Mouse (Mus musculus) limb, embryonic 11.5 days (tissue): ENCODE measurements at regions not wholly inside any gene's neighbourhood (a gene's known extent, or its start where the extent isn't known, plus 50 kb on each side); places are given as distances from the start of the nearest gene placed in this dataset.

Experiments
- ATAC-seq: fragments of 200-750 bp; cut with Nextera tagmentation; 2 replicates; pipeline ENCODE4 v1.8.0; 2017; ENCODE audit warnings: low read depth; ENCODE audit not compliant: insufficient number of reproducible peaks, low FRiP score, low TSS enrichment
- DNase-seq: peaks from one replicate; pipeline ENCODE4 v3.0.0-alpha.2; 2015; ENCODE audit warnings: low spot score
- H3K27ac ChIP-seq: fragments of 300-500 bp; sonication (generic); replicated peaks from 2 replicates; pipeline ENCODE4 v1.5.1; 2014; ENCODE audit warnings: low read depth, mild to moderate bottlenecking, low read length
- H3K27me3 ChIP-seq: fragments of 300-500 bp; sonication (generic); 2 replicates; pipeline ENCODE4 v1.6.1; 2014; ENCODE audit warnings: mild to moderate bottlenecking, low read length, mixed read lengths; ENCODE audit not compliant: control insufficient read depth, insufficient read depth
- H3K36me3 ChIP-seq: fragments of 300-500 bp; sonication (generic); 2 replicates; pipeline ENCODE4 v1.6.1; 2014; ENCODE audit warnings: mild to moderate bottlenecking, low read length, moderate library complexity, mixed read lengths; ENCODE audit not compliant: control insufficient read depth, insufficient read depth
- H3K4me1 ChIP-seq: fragments of 300-500 bp; sonication (generic); 2 replicates; pipeline ENCODE4 v1.6.1; 2014; ENCODE audit warnings: low read length, mixed read lengths; ENCODE audit not compliant: control insufficient read depth, insufficient read depth
- H3K4me2 ChIP-seq: fragments of 300-500 bp; sonication (generic); 2 replicates; pipeline ENCODE4 v1.6.1; 2014; ENCODE audit warnings: low read depth, mild to moderate bottlenecking, moderate library complexity; ENCODE audit not compliant: severe bottlenecking
- H3K4me3 ChIP-seq: fragments of 300-500 bp; sonication (generic); 2 replicates; pipeline ENCODE4 v1.5.1; 2014; ENCODE audit warnings: low read depth, low read length
- H3K9ac ChIP-seq: fragments of 300-500 bp; sonication (generic); 2 replicates; pipeline ENCODE4 v1.6.1; 2014; ENCODE audit warnings: mild to moderate bottlenecking, low read length
- H3K9me3 ChIP-seq: fragments of 300-500 bp; sonication (generic); 2 replicates; pipeline ENCODE4 v1.6.1; 2016; ENCODE audit warnings: low read length; ENCODE audit not compliant: control insufficient read depth
- WGBS: fragments of 180-500 bp; shearing (Covaris S2); extraction: QIAGEN DNeasy Blood & Tissue Kit; methylation state at CpG from one replicate; pipeline ENCODE4 v1.1.7; 2014; 5-methylcytosine and 5-hydroxymethylcytosine counted together

DNA sequence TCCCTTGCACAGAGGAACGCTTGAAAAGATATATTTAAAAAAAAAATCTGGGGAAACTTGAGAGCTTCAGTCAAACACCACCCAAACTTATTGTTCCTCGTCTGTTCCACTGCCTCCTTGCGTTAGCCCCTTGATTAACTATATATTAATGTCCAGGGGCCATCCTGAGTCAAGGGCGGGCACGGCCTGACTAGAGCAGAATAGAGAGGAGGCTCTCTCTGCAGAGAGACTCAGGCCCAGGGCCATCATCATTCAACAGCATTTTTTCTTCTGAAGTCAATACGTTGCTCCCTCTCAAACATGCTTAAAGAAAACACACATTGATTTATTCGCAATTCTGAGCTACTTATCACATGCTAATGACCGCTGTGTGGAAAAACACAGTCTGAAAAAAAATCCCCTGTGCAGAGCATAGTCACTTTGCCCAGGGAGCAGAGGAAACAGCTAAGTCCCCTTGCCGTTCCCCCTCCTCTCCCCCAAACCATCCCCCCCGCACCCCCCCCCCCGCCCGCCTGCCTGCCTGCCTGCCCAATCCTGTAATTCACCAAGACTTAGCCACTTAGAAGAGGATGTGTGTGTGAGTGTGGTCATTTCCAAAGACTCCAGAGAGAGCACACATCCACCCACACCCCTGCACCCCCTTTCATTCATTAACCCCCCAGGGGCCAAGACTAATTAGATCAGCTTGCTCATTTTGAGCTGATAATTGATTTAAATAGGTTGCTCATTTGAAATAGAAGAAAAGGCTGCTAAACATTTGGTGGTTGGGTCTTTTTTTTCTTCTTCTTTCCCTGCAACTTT is 281.5 kb downstream of the Insig2 start:
- ATAC-seq (peak; percentile 54; the same call in 1 of the 2 replicates), DNase-seq (no peak)
- Histone ChIP-seq H3K9ac (no peak overlapping the region), H3K4me3 (no peak overlapping the region), H3K4me1 (no peaks in the 10 kb centered on the region), H3K27ac (no peak overlapping the region), H3K27me3 (no peaks in the 10 kb centered on the region), H3K9me3 (no peaks in the 10 kb centered on the region), H3K4me2 (no peak overlapping the region), H3K36me3 (no peaks in the 10 kb centered on the region)
- 28% methylated on average over 11 of the region's 12 CpGs for WGBS

- H3K4me3 ChIP-seq = no peak overlapping the region
- H3K4me1 ChIP-seq = no peaks in the 10 kb centered on the region
- H3K9me3 ChIP-seq = no peaks in the 10 kb centered on the region
- DNase-seq (no peak), ATAC-seq (no peak)
- no peaks in the 10 kb centered on the region for H3K36me3 ChIP-seq
- no peak overlapping the region for H3K9ac ChIP-seq
- no peak overlapping the region for H3K4me2 ChIP-seq
- no peak overlapping the region for H3K27ac ChIP-seq
- WGBS = 44% methylated on average over 6 of the region's 6 CpGs
- H3K27me3 ChIP-seq = no peaks in the 10 kb centered on the region
Measured at GRCm38 (mm10) chr1:121051496-121052119, 280.8 kb downstream of the Insig2 start.

GRCm38 (mm10) chr1:121052120-121052501 is 280.3 kb downstream of the Insig2 start:
- Histone ChIP-seq H3K4me2 (no peak overlapping the region), H3K27me3 (no peaks in the 10 kb centered on the region), H3K4me3 (no peak overlapping the region), H3K27ac (no peak overlapping the region), H3K9ac (no peak overlapping the region), H3K36me3 (no peaks in the 10 kb centered on the region), H3K4me1 (no peaks in the 10 kb centered on the region), H3K9me3 (no peaks in the 10 kb centered on the region)
- 80% methylated on average over 5 of the region's 5 CpGs for WGBS
- ATAC-seq = no peak
- no peak for DNase-seq

GRCm38 (mm10) chr1:121053692-121054091 is 278.7 kb downstream of the Insig2 start:
- Histone ChIP-seq H3K4me1 (no peaks in the 10 kb centered on the region), H3K4me3 (no peak overlapping the region), H3K27ac (no peak overlapping the region), H3K4me2 (no peak overlapping the region), H3K36me3 (no peaks in the 10 kb centered on the region), H3K27me3 (no peaks in the 10 kb centered on the region), H3K9ac (no peak overlapping the region), H3K9me3 (no peaks in the 10 kb centered on the region)
- peak; percentile 62 for ATAC-seq
- DNase-seq = peak; percentile 75
- WGBS = 25% methylated on average over 11 of the region's 11 CpGs

DNA sequence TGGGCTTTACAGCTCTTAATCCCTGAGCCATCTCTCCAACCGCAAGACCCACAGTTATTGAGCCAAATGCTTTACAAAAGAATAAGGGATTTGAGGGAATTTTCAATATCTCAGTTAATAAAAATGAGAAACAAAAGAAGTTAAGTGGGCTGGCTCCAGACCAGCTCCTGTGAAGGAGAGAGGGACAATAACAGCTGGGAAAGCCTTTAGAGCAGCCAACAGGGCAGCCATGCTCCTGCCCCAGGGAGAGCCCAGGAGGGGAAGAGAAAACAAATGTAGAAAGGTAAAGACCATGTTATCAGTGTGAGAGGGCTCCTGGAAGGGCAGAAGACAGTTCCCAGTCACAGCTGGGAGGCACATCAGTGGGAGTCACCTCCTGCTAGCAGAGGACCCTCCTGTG is 257.8 kb downstream of the Insig2 start:
- ATAC-seq (no peak), DNase-seq (no peak)
- 72% methylated on average over 1 of the region's 1 CpGs for WGBS
- Histone ChIP-seq H3K27ac (no peak overlapping the region), H3K9ac (no peak overlapping the region), H3K27me3 (no peaks in the 10 kb centered on the region), H3K4me3 (no peak overlapping the region), H3K9me3 (no peaks in the 10 kb centered on the region), H3K4me2 (no peak overlapping the region), H3K4me1 (no peaks in the 10 kb centered on the region), H3K36me3 (no peaks in the 10 kb centered on the region)

DNA sequence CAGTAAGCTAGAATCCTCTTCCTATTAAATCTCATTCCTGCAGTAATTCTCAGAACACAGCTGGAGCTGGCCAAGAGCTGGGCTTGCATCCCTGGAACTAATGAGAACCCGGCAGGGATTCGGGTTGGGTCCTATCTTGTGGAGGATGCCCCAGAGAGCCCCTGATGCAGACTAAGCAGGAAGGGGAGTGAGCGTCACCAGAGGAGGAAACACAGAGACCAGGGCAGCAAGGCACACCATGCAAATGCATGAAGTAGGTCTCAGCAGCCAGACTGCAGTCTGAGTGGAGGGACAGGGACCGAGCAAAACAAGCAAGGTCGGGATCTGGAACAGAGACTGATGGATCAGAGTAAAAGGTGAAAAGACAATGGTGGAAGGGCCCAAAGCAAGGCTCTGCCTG is 249.6 kb downstream of the Insig2 start:
- DNase-seq = no peak
- H3K36me3 ChIP-seq = no peaks in the 10 kb centered on the region
- no peak overlapping the region for H3K9ac ChIP-seq
- H3K4me3 ChIP-seq = no peak overlapping the region
- WGBS = 55% methylated on average over 5 of the region's 5 CpGs
- ATAC-seq = no peak
- H3K9me3 ChIP-seq = no peaks in the 10 kb centered on the region
- no peaks in the 10 kb centered on the region for H3K4me1 ChIP-seq
- H3K27ac ChIP-seq = no peak overlapping the region
- H3K4me2 ChIP-seq = no peak overlapping the region
- H3K27me3 ChIP-seq = no peaks in the 10 kb centered on the region

DNA sequence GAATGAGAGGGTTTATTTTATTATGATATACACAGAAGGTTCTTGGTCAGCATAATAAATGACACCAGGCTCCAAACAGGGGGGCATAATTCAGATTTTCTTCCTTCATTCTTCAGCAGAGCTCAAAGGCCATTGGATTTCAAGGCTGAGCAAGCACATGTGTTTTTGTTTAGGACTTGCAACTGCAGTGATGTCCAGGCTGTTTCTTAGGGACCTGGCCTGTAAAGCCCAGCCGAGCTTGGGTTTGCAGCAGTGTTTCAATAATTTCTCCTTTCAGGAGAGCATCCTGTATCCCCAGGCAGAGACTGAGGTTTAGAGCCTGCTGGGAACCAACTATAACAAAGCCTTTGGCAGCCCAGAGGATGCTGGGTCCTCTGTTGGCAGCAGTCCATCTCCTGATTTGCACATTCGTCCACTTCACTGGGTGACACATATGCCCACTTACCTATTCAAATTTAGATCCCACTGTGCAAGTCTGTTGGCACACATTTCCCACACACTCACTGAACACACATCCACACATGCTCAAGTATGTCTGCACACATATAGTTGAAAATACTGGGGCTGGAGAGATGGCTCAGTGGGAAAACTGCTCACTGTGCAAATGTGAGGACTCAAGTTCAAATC is 247.2 kb downstream of the Insig2 start:
- no peaks in the 10 kb centered on the region for H3K4me1 ChIP-seq
- ATAC-seq (peak; percentile 54; the same call in 1 of the 2 replicates), DNase-seq (peak; percentile 47)
- H3K27ac ChIP-seq = no peak overlapping the region
- no peaks in the 10 kb centered on the region for H3K27me3 ChIP-seq
- no peaks in the 10 kb centered on the region for H3K9me3 ChIP-seq
- H3K4me3 ChIP-seq = no peak overlapping the region
- 33% methylated on average over 2 of the region's 2 CpGs for WGBS
- H3K9ac ChIP-seq = no peak overlapping the region
- no peaks in the 10 kb centered on the region for H3K36me3 ChIP-seq
- no peak overlapping the region for H3K4me2 ChIP-seq

- no peaks in the 10 kb centered on the region for H3K27me3 ChIP-seq
- ATAC-seq (no peak), DNase-seq (no peak)
- WGBS = 51% methylated on average over 7 of the region's 7 CpGs
- no peaks in the 10 kb centered on the region for H3K36me3 ChIP-seq
- no peaks in the 10 kb centered on the region for H3K9me3 ChIP-seq
- no peak overlapping the region for H3K4me3 ChIP-seq
- no peak overlapping the region for H3K9ac ChIP-seq
- H3K4me2 ChIP-seq = no peak overlapping the region
- H3K4me1 ChIP-seq = no peaks in the 10 kb centered on the region
- H3K27ac ChIP-seq = no peak overlapping the region
Measured at GRCm38 (mm10) chr1:121087124-121087887, 245.1 kb downstream of the Insig2 start.
